Mouse (Mus musculus) brain, embryonic 14.5 days (tissue): Measurements from ENCODE around the gene Stard13.

Experiments
- CTCF ChIP-seq: fragments of 200-500 bp; IDR thresholded peaks from 2 replicates; pipeline ENCODE4 v1.5.1; 2012; ENCODE audit warnings: inconsistent platforms, mild to moderate bottlenecking, moderate library complexity, borderline replicate concordance; ENCODE audit not compliant: insufficient read depth, insufficient read length; ENCODE audit errors: extremely low read depth
- POLR2A ChIP-seq: fragments of 200-500 bp; IDR thresholded peaks from 2 replicates; pipeline ENCODE4 v1.6.1; 2012; ENCODE audit warnings: mild to moderate bottlenecking, inconsistent platforms, borderline replicate concordance; ENCODE audit not compliant: poor library complexity, insufficient read depth, insufficient read length, severe bottlenecking; ENCODE audit errors: extremely low read depth

DNA sequence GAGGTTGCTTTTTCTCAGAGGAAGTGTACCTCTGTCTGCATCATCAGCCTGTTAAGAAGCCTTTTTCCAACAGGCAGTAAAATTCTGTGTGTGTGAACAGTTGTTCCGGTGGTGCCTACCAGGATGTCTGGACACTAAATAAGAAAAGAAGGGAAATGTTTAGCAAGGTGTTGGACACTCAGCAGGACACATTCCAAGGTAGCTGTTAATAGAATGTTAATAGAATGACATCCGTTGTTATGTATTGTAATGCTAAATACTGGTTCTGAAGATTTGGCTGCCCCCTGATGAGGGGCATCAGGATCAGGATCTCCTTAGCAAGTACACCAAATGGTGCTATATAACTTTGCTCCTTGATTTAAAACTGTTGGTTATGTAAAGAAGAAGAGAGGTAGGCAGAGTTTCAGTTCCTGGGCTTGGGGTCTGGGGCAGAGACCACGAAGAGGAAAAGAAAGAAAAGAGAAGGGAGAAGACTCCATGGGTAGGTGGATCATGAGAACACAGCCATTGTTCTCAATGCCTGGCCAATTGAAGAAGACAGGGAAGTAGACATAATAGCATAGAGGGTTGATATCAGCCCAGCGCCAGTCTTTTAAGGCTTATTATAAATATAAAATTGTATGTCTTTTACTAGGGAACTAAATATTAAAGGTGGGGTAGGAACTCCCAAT, 9.8 kb downstream of the Stard13 start:
- TF ChIP-seq POLR2A (no peak), CTCF (no peak)
